Mouse (Mus musculus): ENCODE results near the gene Thsd7a. TPM values are rescaled to one million over a fixed set of nuclear protein-coding genes. Genes with fewer than 3 reads are reported as not detected.

The Thsd7a gene
- polyA plus RNA-seq, 1 experiment from 2014 or later, result 2.5 TPM

DNA sequence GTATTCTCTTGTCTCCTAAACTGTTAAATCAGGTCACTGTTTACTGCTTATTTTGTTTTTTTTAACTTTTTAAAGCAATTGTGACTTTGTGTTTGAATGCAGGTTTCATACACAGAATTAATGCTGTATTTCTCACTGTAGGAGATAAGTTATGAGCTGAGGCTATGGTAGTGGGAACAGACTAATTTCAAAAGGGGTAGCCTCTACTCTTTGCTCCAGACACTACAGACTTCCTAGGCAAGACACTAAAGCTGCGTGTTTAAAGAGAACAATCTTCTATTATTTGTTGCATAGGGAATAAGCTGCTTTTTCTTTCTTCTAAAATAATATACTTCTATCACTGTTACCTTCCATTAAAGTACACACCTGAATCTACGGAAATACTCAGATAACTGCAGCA, 368.5 kb downstream of the Thsd7a start:
- Histone ChIP-seq H3K27me3 (ENCODE audit: control insufficient read depth, insufficient read depth, low read length) (no peaks in the 10 kb centered on the region), H3K4me3 (ENCODE audit: low read depth, low read length) (no peak overlapping the region), H3K4me2 (no peak overlapping the region), H3K9me3 (replicated peaks; ENCODE audit: control insufficient read depth, low read length) (no peaks in the 10 kb centered on the region), H3K27ac (ENCODE audit: low read depth, low read length) (no peak overlapping the region), H3K4me1 (ENCODE audit: control insufficient read depth, insufficient read depth, low read length) (no peaks in the 10 kb centered on the region), H3K9ac (ENCODE audit: low read depth, low read length) (no peak overlapping the region), H3K36me3 (ENCODE audit: control insufficient read depth, insufficient read depth, low read length) (no peaks in the 10 kb centered on the region)
- no peak for ATAC-seq (replicated peaks; ENCODE audit: insufficient number of reproducible peaks, low FRiP score, low TSS enrichment)
- WGBS (ENCODE audit: insufficient replicate concordance), result 86% methylated on average over 2 of the region's 2 CpGs

DNA sequence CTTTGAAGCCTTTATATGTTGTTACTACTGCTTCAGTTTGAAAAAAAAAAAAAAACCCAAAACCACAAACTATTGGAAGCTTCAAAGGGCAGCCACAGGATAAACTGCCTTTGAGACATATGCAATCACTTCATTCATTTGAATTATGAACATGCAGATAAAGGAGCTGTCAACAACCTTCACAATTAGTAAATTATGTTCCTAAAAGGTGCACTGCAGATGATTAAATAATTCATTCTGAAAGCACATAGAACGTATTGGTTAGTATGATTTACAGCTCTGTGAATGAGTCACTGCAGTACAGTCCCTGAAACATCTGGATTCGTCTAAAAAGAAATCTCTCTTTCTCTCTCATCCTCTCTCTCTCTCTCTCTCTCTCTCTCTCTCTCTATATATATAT, 390.5 kb downstream of the Thsd7a start:
- Histone ChIP-seq H3K36me3 (ENCODE audit: control insufficient read depth, insufficient read depth, low read length) (no peaks in the 10 kb centered on the region), H3K27me3 (ENCODE audit: control insufficient read depth, insufficient read depth, low read length) (no peaks in the 10 kb centered on the region), H3K4me1 (ENCODE audit: control insufficient read depth, insufficient read depth, low read length) (no peaks in the 10 kb centered on the region), H3K9ac (ENCODE audit: low read depth, low read length) (no peak overlapping the region), H3K4me3 (ENCODE audit: low read depth, low read length) (no peak overlapping the region), H3K27ac (ENCODE audit: low read depth, low read length) (no peak overlapping the region), H3K4me2 (no peak overlapping the region), H3K9me3 (replicated peaks; ENCODE audit: control insufficient read depth, low read length) (no peaks in the 10 kb centered on the region)
- ATAC-seq (replicated peaks; ENCODE audit: insufficient number of reproducible peaks, low FRiP score, low TSS enrichment), result no peak
- 62% methylated on average over 2 of the region's 2 CpGs for WGBS (ENCODE audit: insufficient replicate concordance)

DNA sequence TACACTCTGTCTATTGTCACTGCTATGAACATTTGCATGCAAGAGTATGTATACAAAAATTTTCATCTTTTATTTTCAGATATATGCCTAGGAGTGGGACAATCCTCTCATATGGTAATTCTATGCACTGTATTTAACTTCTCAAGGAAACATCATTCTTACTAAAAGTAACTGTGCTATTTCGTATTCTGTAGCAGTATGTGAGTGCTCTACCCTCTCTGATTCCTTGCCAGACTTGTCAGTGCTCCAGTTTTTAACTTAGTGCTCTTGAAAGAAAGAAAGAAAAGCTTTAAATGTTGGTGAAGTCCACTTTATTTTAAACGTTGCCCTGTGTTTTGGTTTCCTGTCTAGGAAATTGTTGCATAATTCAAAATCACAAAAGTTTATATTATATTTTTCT, 395.6 kb downstream of the Thsd7a start:
- Histone ChIP-seq H3K27me3 (ENCODE audit: control insufficient read depth, insufficient read depth, low read length) (no peaks in the 10 kb centered on the region), H3K4me3 (ENCODE audit: low read depth, low read length) (no peak overlapping the region), H3K9ac (ENCODE audit: low read depth, low read length) (no peak overlapping the region), H3K4me2 (no peak overlapping the region), H3K9me3 (replicated peaks; ENCODE audit: control insufficient read depth, low read length) (no peaks in the 10 kb centered on the region), H3K36me3 (ENCODE audit: control insufficient read depth, insufficient read depth, low read length) (no peaks in the 10 kb centered on the region), H3K27ac (ENCODE audit: low read depth, low read length) (no peak overlapping the region), H3K4me1 (ENCODE audit: control insufficient read depth, insufficient read depth, low read length) (no peaks in the 10 kb centered on the region)
- WGBS (ENCODE audit: insufficient replicate concordance), result 69% methylated on average over 2 of the region's 2 CpGs
- no peak for ATAC-seq (replicated peaks; ENCODE audit: insufficient number of reproducible peaks, low FRiP score, low TSS enrichment)

DNA sequence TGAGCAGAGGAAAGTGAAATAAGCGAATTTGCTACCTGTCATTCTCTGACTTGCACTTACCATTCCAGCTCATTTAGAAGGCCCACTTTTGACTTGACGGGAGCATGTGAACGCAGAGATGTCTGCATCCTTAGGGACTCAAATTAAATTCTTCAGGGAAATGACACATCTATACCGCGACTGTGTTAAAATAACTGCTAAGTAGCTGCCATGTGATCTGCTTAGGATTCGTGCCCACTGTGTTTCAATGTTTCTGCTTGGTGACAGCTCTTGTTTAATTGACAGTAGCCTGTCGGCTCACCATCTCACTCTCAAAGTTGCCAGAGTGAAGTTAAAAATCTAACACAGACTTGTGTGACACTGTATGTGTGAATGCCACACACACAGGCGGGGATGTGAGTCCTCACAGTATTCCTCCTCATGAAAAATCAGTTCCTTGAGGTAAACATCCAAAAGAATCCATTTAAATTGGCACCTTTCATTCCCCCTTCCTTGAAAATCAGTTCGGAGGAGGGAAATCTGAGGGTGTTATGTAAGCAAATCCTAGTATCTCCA, 397.0 kb downstream of the Thsd7a start:
- Histone ChIP-seq H3K4me2 (no peak overlapping the region), H3K9me3 (replicated peaks; ENCODE audit: control insufficient read depth, low read length) (no peaks in the 10 kb centered on the region), H3K4me3 (ENCODE audit: low read depth, low read length) (no peak overlapping the region), H3K27ac (ENCODE audit: low read depth, low read length) (no peak overlapping the region), H3K4me1 (ENCODE audit: control insufficient read depth, insufficient read depth, low read length) (no peaks in the 10 kb centered on the region), H3K36me3 (ENCODE audit: control insufficient read depth, insufficient read depth, low read length) (no peaks in the 10 kb centered on the region), H3K9ac (ENCODE audit: low read depth, low read length) (no peak overlapping the region), H3K27me3 (ENCODE audit: control insufficient read depth, insufficient read depth, low read length) (no peaks in the 10 kb centered on the region)
- 67% methylated on average over 9 of the region's 9 CpGs for WGBS (ENCODE audit: insufficient replicate concordance)
- ATAC-seq (replicated peaks; ENCODE audit: insufficient number of reproducible peaks, low FRiP score, low TSS enrichment), result no peak

DNA sequence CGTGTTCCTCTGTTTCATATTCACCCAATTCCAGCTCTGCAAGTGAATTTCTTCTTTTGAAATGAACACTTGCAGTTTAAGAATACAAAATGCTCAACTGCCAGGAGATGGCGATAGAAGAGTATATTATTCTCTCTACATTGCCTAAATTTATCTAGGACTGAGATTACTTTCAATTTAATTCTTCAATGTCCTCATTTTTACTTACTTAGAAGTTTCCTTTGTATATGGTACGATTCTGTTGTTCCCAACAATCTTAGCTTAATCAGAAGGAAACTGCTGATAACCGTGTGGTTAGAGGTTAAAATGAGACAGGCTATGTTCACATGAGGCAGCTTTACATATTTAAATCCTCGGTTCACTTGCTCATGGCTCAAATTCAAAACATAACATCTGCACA, 398.5 kb downstream of the Thsd7a start:
- H3K4me1 ChIP-seq (ENCODE audit: control insufficient read depth, insufficient read depth, low read length), result no peaks in the 10 kb centered on the region
- H3K9me3 ChIP-seq (replicated peaks; ENCODE audit: control insufficient read depth, low read length), result no peaks in the 10 kb centered on the region
- no peak overlapping the region for H3K4me2 ChIP-seq
- H3K27ac ChIP-seq (ENCODE audit: low read depth, low read length), result no peak overlapping the region
- no peaks in the 10 kb centered on the region for H3K36me3 ChIP-seq (ENCODE audit: control insufficient read depth, insufficient read depth, low read length)
- WGBS (ENCODE audit: insufficient replicate concordance), result 49% methylated on average over 5 of the region's 5 CpGs
- ATAC-seq (replicated peaks; ENCODE audit: insufficient number of reproducible peaks, low FRiP score, low TSS enrichment), result no peak
- H3K4me3 ChIP-seq (ENCODE audit: low read depth, low read length), result no peak overlapping the region
- H3K9ac ChIP-seq (ENCODE audit: low read depth, low read length), result no peak overlapping the region
- H3K27me3 ChIP-seq (ENCODE audit: control insufficient read depth, insufficient read depth, low read length), result no peaks in the 10 kb centered on the region

DNA sequence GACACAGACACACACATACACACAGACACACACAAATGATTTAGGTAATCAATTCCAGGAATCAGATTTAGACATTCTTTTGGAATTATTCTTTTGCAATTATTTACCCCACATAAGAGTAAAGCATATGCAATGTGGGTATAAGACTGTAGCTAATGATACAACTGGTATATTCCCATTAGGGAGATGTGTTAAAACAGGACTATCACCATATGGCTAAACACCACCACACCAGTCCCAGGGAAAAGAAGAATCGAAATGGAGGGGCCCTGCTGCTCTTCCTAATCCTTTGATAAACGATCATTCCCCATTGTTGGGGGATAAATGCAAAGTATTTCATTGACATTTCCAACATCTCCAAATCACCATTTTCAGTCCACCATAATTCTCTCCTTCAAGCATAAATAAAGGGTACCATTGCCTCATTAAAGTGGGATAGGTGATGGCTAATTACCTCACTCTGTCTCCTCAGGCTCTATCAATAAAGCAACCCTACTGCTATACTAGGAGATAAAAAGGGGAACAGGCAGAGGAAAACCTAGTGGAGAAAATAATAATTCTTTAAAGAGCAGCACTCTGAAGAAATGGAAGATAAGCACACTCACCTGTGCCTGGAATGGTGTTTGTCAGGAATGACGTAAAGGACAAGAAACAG, 400.0 kb downstream of the Thsd7a start:
- Histone ChIP-seq H3K36me3 (ENCODE audit: control insufficient read depth, insufficient read depth, low read length) (no peaks in the 10 kb centered on the region), H3K27ac (ENCODE audit: low read depth, low read length) (no peak overlapping the region), H3K27me3 (ENCODE audit: control insufficient read depth, insufficient read depth, low read length) (no peaks in the 10 kb centered on the region), H3K9me3 (replicated peaks; ENCODE audit: control insufficient read depth, low read length) (no peaks in the 10 kb centered on the region), H3K4me3 (ENCODE audit: low read depth, low read length) (no peak overlapping the region), H3K4me2 (no peak overlapping the region), H3K4me1 (ENCODE audit: control insufficient read depth, insufficient read depth, low read length) (no peaks in the 10 kb centered on the region), H3K9ac (ENCODE audit: low read depth, low read length) (no peak overlapping the region)
- whole genome bisulfite sequencing (ENCODE audit: insufficient replicate concordance), result 78% methylated on average over 3 of the region's 3 CpGs
- no peak for ATAC-seq (replicated peaks; ENCODE audit: insufficient number of reproducible peaks, low FRiP score, low TSS enrichment)

- Histone ChIP-seq H3K9me3 (replicated peaks; ENCODE audit: control insufficient read depth, low read length) (no peaks in the 10 kb centered on the region), H3K4me1 (ENCODE audit: control insufficient read depth, insufficient read depth, low read length) (no peaks in the 10 kb centered on the region), H3K4me2 (no peak overlapping the region), H3K4me3 (ENCODE audit: low read depth, low read length) (no peak overlapping the region), H3K9ac (ENCODE audit: low read depth, low read length) (no peak overlapping the region), H3K27me3 (ENCODE audit: control insufficient read depth, insufficient read depth, low read length) (no peaks in the 10 kb centered on the region), H3K36me3 (ENCODE audit: control insufficient read depth, insufficient read depth, low read length) (no peaks in the 10 kb centered on the region), H3K27ac (ENCODE audit: low read depth, low read length) (no peak overlapping the region)
- no peak for ATAC-seq (replicated peaks; ENCODE audit: insufficient number of reproducible peaks, low FRiP score, low TSS enrichment)
Observed at GRCm38 (mm10) chr6:12348667-12349066, 400.5 kb downstream of the Thsd7a start.

DNA sequence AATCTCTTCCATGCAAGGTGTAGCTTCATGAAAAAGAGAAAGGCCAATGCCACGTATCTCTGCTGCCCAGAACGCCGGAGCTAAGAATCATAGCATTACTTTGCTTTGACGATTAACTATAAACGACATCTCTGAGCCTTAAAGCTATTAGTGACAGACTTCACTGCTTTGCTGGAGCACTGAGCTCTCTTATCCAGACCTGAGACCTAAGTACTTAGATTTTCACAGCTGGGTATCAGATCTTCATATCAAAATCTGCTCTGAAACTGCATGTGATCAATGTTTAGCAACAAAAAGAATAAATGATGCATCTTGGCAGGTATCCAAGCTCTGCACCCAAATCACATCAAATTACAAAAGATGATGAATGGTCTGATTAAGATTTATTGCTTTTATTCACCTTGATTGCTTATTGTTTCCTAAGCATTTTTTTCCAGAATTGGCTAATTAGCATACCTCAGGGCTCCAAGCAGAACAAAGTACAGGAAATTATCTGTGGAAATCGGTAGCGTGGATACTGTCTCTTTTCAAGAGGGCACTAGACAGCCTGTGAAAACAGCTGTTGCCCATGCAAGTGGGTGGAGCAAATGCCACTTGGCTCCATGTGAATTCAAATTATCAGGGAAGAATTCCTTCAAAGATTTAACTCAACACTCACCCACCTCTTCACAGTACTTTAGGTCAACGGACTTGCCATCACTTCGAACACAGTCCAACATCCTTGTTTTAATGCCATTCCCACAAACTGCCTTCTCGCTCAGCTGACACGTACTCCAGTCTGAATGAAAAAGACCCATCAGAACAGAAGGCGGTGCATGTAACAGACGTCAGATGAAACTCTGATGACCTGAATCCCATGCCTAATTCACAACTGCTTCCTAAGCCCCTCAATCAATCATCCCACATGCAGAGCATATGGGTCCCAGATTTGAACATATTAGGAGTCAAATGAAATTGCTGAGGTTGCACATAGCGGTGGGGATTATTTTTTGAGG, 412.3 kb downstream of the Thsd7a start:
- Histone ChIP-seq H3K27ac (ENCODE audit: low read depth, low read length) (no peak overlapping the region), H3K9ac (ENCODE audit: low read depth, low read length) (no peak overlapping the region), H3K9me3 (replicated peaks; ENCODE audit: control insufficient read depth, low read length) (no peaks in the 10 kb centered on the region), H3K4me3 (ENCODE audit: low read depth, low read length) (no peak overlapping the region), H3K36me3 (ENCODE audit: control insufficient read depth, insufficient read depth, low read length) (no peaks in the 10 kb centered on the region), H3K4me2 (no peak overlapping the region), H3K27me3 (ENCODE audit: control insufficient read depth, insufficient read depth, low read length) (no peaks in the 10 kb centered on the region), H3K4me1 (ENCODE audit: control insufficient read depth, insufficient read depth, low read length) (no peaks in the 10 kb centered on the region)
- 67% methylated on average over 14 of the region's 14 CpGs for WGBS (ENCODE audit: insufficient replicate concordance)
- ATAC-seq (replicated peaks; ENCODE audit: insufficient number of reproducible peaks, low FRiP score, low TSS enrichment), result no peak
